Mouse (Mus musculus) hindbrain, embryonic 16.5 days (tissue): ENCODE results near the gene Bpi. TPM values are rescaled to one million over a fixed set of nuclear protein-coding genes. Genes with fewer than 3 reads are reported as not detected.

Source experiments
- ATAC-seq: fragments of 200-750 bp; cut with Nextera tagmentation; 2 replicates; pipeline ENCODE4 v1.8.0; 2017; ENCODE audit warnings: moderate TSS enrichment, moderate library complexity
- H3K27ac ChIP-seq: fragments of 300-500 bp; sonication (generic); 2 replicates; pipeline ENCODE4 v1.5.1; 2014; ENCODE audit warnings: low read depth, mild to moderate bottlenecking, control low read depth, low read length, moderate library complexity
- H3K27me3 ChIP-seq: fragments of 300-500 bp; sonication (generic); replicated peaks from 2 replicates; pipeline ENCODE4 v1.6.1; 2014; ENCODE audit warnings: low read length; ENCODE audit not compliant: control insufficient read depth, insufficient read depth
- H3K36me3 ChIP-seq: fragments of 300-500 bp; sonication (generic); 2 replicates; pipeline ENCODE4 v1.6.1; 2014; ENCODE audit warnings: mild to moderate bottlenecking, low read length, moderate library complexity, mixed read lengths; ENCODE audit not compliant: control insufficient read depth, insufficient read depth
- H3K4me1 ChIP-seq: fragments of 300-500 bp; sonication (generic); 2 replicates; pipeline ENCODE4 v1.6.1; 2014; ENCODE audit warnings: low read depth, low read length; ENCODE audit not compliant: control insufficient read depth, insufficient read depth
- H3K4me2 ChIP-seq: fragments of 300-500 bp; sonication (generic); 2 replicates; pipeline ENCODE4 v1.6.1; 2014; ENCODE audit warnings: mild to moderate bottlenecking, low read length, control low read depth, moderate library complexity
- H3K4me3 ChIP-seq: fragments of 300-500 bp; sonication (generic); 2 replicates; pipeline ENCODE4 v1.5.1; 2014; ENCODE audit warnings: mild to moderate bottlenecking, low read length, control low read depth, moderate library complexity
- H3K9ac ChIP-seq: fragments of 300-500 bp; sonication (generic); 2 replicates; pipeline ENCODE4 v1.6.1; 2014; ENCODE audit warnings: low read depth, mild to moderate bottlenecking, control low read depth, low read length, moderate library complexity
- H3K9me3 ChIP-seq: fragments of 300-500 bp; sonication (generic); 2 replicates; pipeline ENCODE4 v1.6.1; 2014; ENCODE audit warnings: mild to moderate bottlenecking, low read length, moderate library complexity; ENCODE audit not compliant: control insufficient read depth
- WGBS: fragments of 180-500 bp; shearing (Covaris S2); extraction: QIAGEN DNeasy Blood & Tissue Kit; methylation state at CpG from one replicate; pipeline ENCODE4 v1.1.7; 2014; 5-methylcytosine and 5-hydroxymethylcytosine counted together
- polyA plus RNA-seq: library from polyadenylated mRNA; unstranded; fragments of >200 nt; fragmentation: Nextera tagmentation; extraction: Ambion mirVana; gene quantifications from 2 replicates; pipeline ENCODE4 v1.2.1, GENCODE M21; 2015

Bpi gene
- polyA plus RNA-seq, 1 experiment from 2014 or later: not detected

GRCm38 (mm10) chr2:158295700-158296099 is 37.8 kb downstream of the Bpi start:
- Histone ChIP-seq H3K27ac (no peak overlapping the region), H3K4me1 (peaks cover 2% of the 10 kb centered on the region; the same call in 1 of the 2 replicates), H3K9me3 (no peaks in the 10 kb centered on the region), H3K36me3 (no peaks in the 10 kb centered on the region), H3K9ac (no peak overlapping the region), H3K4me3 (no peak overlapping the region), H3K27me3 (no peaks in the 10 kb centered on the region), H3K4me2 (no peak overlapping the region)
- no peak for ATAC-seq
- 58% methylated on average over 9 of the region's 9 CpGs for WGBS

- ATAC-seq: no peak
- H3K36me3 ChIP-seq: no peaks in the 10 kb centered on the region
- no peaks in the 10 kb centered on the region for H3K9me3 ChIP-seq
- 51% methylated on average over 3 of the region's 3 CpGs for WGBS
- no peak overlapping the region for H3K4me2 ChIP-seq
- no peak overlapping the region for H3K4me3 ChIP-seq
- H3K4me1 ChIP-seq: peaks cover 2% of the 10 kb centered on the region; the same call in 1 of the 2 replicates
- no peaks in the 10 kb centered on the region for H3K27me3 ChIP-seq
- H3K27ac ChIP-seq: no peak overlapping the region
- H3K9ac ChIP-seq: no peak overlapping the region
Observed at GRCm38 (mm10) chr2:158299203-158299602, 41.3 kb downstream of the Bpi start.

GRCm38 (mm10) chr2:158299731-158300130 is 41.8 kb downstream of the Bpi start:
- Histone ChIP-seq H3K27me3 (no peaks in the 10 kb centered on the region), H3K9me3 (no peaks in the 10 kb centered on the region), H3K9ac (no peak overlapping the region), H3K27ac (no peak overlapping the region), H3K4me1 (peaks cover 2% of the 10 kb centered on the region; the same call in 1 of the 2 replicates), H3K4me3 (no peak overlapping the region), H3K4me2 (no peak overlapping the region), H3K36me3 (no peaks in the 10 kb centered on the region)
- 0 out of 2 replicates have a peak, but pooled peaks have one; percentile 34 for ATAC-seq
- 52% methylated on average over 4 of the region's 4 CpGs for WGBS

- no peak for ATAC-seq
- 88% methylated on average over 3 of the region's 3 CpGs for WGBS
- Histone ChIP-seq H3K4me3 (no peak overlapping the region), H3K27me3 (no peaks in the 10 kb centered on the region), H3K4me1 (no peaks in the 10 kb centered on the region), H3K4me2 (no peak overlapping the region), H3K36me3 (no peaks in the 10 kb centered on the region), H3K9me3 (no peaks in the 10 kb centered on the region), H3K27ac (no peak overlapping the region), H3K9ac (no peak overlapping the region)
Observed at GRCm38 (mm10) chr2:158302807-158303206, 44.9 kb downstream of the Bpi start.

- Histone ChIP-seq H3K9ac (no peak within 1 kb of the TSS), H3K36me3 (no peaks in the 10 kb centered on the region), H3K4me2 (no peak within 1 kb of the TSS), H3K27me3 (no peaks in the 10 kb centered on the region), H3K27ac (no peak within 1 kb of the TSS), H3K4me1 (no peaks in the 10 kb centered on the region), H3K4me3 (no peak within 1 kb of the TSS), H3K9me3 (no peaks in the 10 kb centered on the region)
- ATAC-seq: no peak
- WGBS: 48% methylated on average over 13 of the region's 13 CpGs
Observed at GRCm38 (mm10) chr2:158305948-158306695, 48.2 kb downstream of the Bpi start, which contains the start of gene Lbp. TSS of gene Lbp (plus strand) at chr2:158306493.

GRCm38 (mm10) chr2:158306696-158307049 is 48.8 kb downstream of the Bpi start:
- Histone ChIP-seq H3K36me3 (no peaks in the 10 kb centered on the region), H3K4me1 (no peaks in the 10 kb centered on the region), H3K4me2 (no peak overlapping the region), H3K4me3 (no peak overlapping the region), H3K27me3 (no peaks in the 10 kb centered on the region), H3K9me3 (no peaks in the 10 kb centered on the region), H3K9ac (no peak overlapping the region), H3K27ac (no peak overlapping the region)
- ATAC-seq: no peak
- 38% methylated on average over 6 of the region's 6 CpGs for WGBS

- ATAC-seq: no peak
- WGBS: 47% methylated on average over 5 of the region's 5 CpGs
Observed at GRCm38 (mm10) chr2:158308276-158308675, 50.4 kb downstream of the Bpi start.

GRCm38 (mm10) chr2:158313089-158313488 is 55.2 kb downstream of the Bpi start:
- H3K9ac ChIP-seq: no peak overlapping the region
- 80% methylated on average over 1 of the region's 1 CpGs for WGBS
- peaks cover 8% of the 10 kb centered on the region; the same call in 1 of the 2 replicates for H3K4me1 ChIP-seq
- H3K36me3 ChIP-seq: no peaks in the 10 kb centered on the region
- H3K27ac ChIP-seq: no peak overlapping the region
- H3K9me3 ChIP-seq: no peaks in the 10 kb centered on the region
- no peak overlapping the region for H3K4me2 ChIP-seq
- H3K4me3 ChIP-seq: no peak overlapping the region
- no peaks in the 10 kb centered on the region for H3K27me3 ChIP-seq
- no peak for ATAC-seq

More at GRCm38 (mm10) chr2:158308276-158308675, 50.4 kb downstream of the Bpi start:
- no peak overlapping the region for H3K4me2 ChIP-seq
- no peaks in the 10 kb centered on the region for H3K36me3 ChIP-seq
- H3K9ac ChIP-seq: no peak overlapping the region; the same call in 1 of the 2 replicates
- no peak overlapping the region for H3K27ac ChIP-seq
- H3K9me3 ChIP-seq: no peaks in the 10 kb centered on the region
- H3K27me3 ChIP-seq: no peaks in the 10 kb centered on the region
- no peaks in the 10 kb centered on the region for H3K4me1 ChIP-seq
- H3K4me3 ChIP-seq: no peak overlapping the region

GRCm38 (mm10) chr2:158316371-158316770 is 58.5 kb downstream of the Bpi start:
- no peaks in the 10 kb centered on the region for H3K9me3 ChIP-seq
- H3K9ac ChIP-seq: no peak overlapping the region
- 72% methylated on average over 8 of the region's 8 CpGs for WGBS
- H3K36me3 ChIP-seq: no peaks in the 10 kb centered on the region
- peaks cover 8% of the 10 kb centered on the region; the same call in 1 of the 2 replicates for H3K4me1 ChIP-seq
- no peak for ATAC-seq
- H3K4me3 ChIP-seq: no peak overlapping the region
- H3K27ac ChIP-seq: no peak overlapping the region
- no peak overlapping the region for H3K4me2 ChIP-seq
- no peaks in the 10 kb centered on the region for H3K27me3 ChIP-seq
